Mouse (Mus musculus) heart, postnatal 0 days (tissue): ENCODE results near the gene Hipk2. TPM values are rescaled to one million over a fixed set of nuclear protein-coding genes. Genes with fewer than 3 reads are reported as not detected.

ENCODE experiments used
- ATAC-seq: fragments of 200-750 bp; cut with Nextera tagmentation; 2 replicates; pipeline ENCODE4 v1.8.0; 2017; ENCODE audit warnings: low read depth, moderate number of reproducible peaks, moderate library complexity; ENCODE audit not compliant: insufficient read depth
- DNase-seq: peaks from one replicate; pipeline ENCODE4 v3.0.0-alpha.2; 2016; ENCODE audit warnings: low spot score
- H3K27ac ChIP-seq: fragments of 300-500 bp; sonication (generic); 2 replicates; pipeline ENCODE4 v1.5.1; 2014; ENCODE audit warnings: low read depth, mild to moderate bottlenecking
- H3K27me3 ChIP-seq: fragments of 300-500 bp; sonication (generic); 2 replicates; pipeline ENCODE4 v1.6.1; 2014; ENCODE audit warnings: low read length, mixed read lengths; ENCODE audit not compliant: control insufficient read depth, insufficient read depth
- H3K36me3 ChIP-seq: fragments of 300-500 bp; sonication (generic); replicated peaks from 2 replicates; pipeline ENCODE4 v1.6.1; 2014; ENCODE audit warnings: low read length, mixed read lengths; ENCODE audit not compliant: control insufficient read depth, insufficient read depth
- H3K4me1 ChIP-seq: fragments of 300-500 bp; sonication (generic); 2 replicates; pipeline ENCODE4 v1.6.1; 2014; ENCODE audit warnings: antibody characterized with exemption; ENCODE audit not compliant: control insufficient read depth, insufficient read depth
- H3K4me2 ChIP-seq: fragments of 300-500 bp; sonication (generic); 2 replicates; pipeline ENCODE4 v1.6.1; 2014; ENCODE audit warnings: low read depth, mild to moderate bottlenecking, low read length, moderate library complexity
- H3K4me3 ChIP-seq: fragments of 300-500 bp; sonication (generic); 2 replicates; pipeline ENCODE4 v1.5.1; 2014; ENCODE audit warnings: low read depth, low read length
- H3K9ac ChIP-seq: fragments of 300-500 bp; sonication (generic); replicated peaks from 2 replicates; pipeline ENCODE4 v1.6.1; 2014; ENCODE audit warnings: low read depth, low read length, mixed read lengths
- H3K9me3 ChIP-seq: fragments of 300-500 bp; sonication (generic); replicated peaks from 2 replicates; pipeline ENCODE4 v1.6.1; 2016; ENCODE audit warnings: low read length; ENCODE audit not compliant: control insufficient read depth
- CTCF ChIP-seq: IDR thresholded peaks from 2 replicates; pipeline ENCODE4 v1.5.1; 2016; ENCODE audit warnings: antibody characterized with exemption, control low read depth, low read depth
- EP300 ChIP-seq: IDR thresholded peaks from 2 replicates; pipeline ENCODE4 v1.6.1; 2016; ENCODE audit warnings: antibody characterized with exemption, low read depth
- WGBS: fragments of 180-500 bp; shearing (Covaris S2); extraction: QIAGEN DNeasy Blood & Tissue Kit; methylation state at CpG from one replicate; pipeline ENCODE4 v1.1.7; 2014; 5-methylcytosine and 5-hydroxymethylcytosine counted together
- polyA plus RNA-seq: library from polyadenylated mRNA; unstranded; fragments of >200 nt; fragmentation: Nextera tagmentation; extraction: Ambion mirVana; gene quantifications from 2 replicates; pipeline ENCODE4 v1.2.1, GENCODE M21; 2015
- total RNA-seq: library from RNA; depleted of rRNA; stranded (reverse); fragments of >200 nt; gene quantifications from 2 replicates; pipeline ENCODE4 v1.2.3, GENCODE M21; 2014; ENCODE audit warnings: low replicate concordance

Gene Hipk2
- total and polyA plus RNA-seq, 2 experiments from 2014 or later = 9.8 to 45.0 TPM

- Histone ChIP-seq H3K27ac (no peak overlapping the region), H3K36me3 (no peaks in the 10 kb centered on the region), H3K4me2 (no peak overlapping the region), H3K4me3 (no peak overlapping the region), H3K9me3 (no peaks in the 10 kb centered on the region), H3K4me1 (no peaks in the 10 kb centered on the region), H3K9ac (no peak overlapping the region), H3K27me3 (no peaks in the 10 kb centered on the region)
- DNase-seq (no peak), ATAC-seq (no peak)
- WGBS = 81% methylated on average over 4 of the region's 4 CpGs
- TF ChIP-seq EP300 (no peak), CTCF (no peak)
These were observed 11.5 kb upstream of the Hipk2 start for GRCm38 (mm10) chr6:38887436-38887835.

- no peak overlapping the region for H3K27ac ChIP-seq
- H3K4me2 ChIP-seq = no peak overlapping the region
- H3K27me3 ChIP-seq = no peaks in the 10 kb centered on the region
- TF ChIP-seq CTCF (no peak), EP300 (no peak)
- 53% methylated on average over 1 of the region's 1 CpGs for WGBS
- no peaks in the 10 kb centered on the region for H3K4me1 ChIP-seq
- DNase-seq (no peak), ATAC-seq (no peak)
- H3K4me3 ChIP-seq = no peak overlapping the region
- H3K36me3 ChIP-seq = no peaks in the 10 kb centered on the region
- no peaks in the 10 kb centered on the region for H3K9me3 ChIP-seq
- no peak overlapping the region for H3K9ac ChIP-seq
These were observed 9.2 kb upstream of the Hipk2 start for GRCm38 (mm10) chr6:38885132-38885531.

GRCm38 (mm10) chr6:38884482-38884881, 8.5 kb upstream of the Hipk2 start:
- no peak overlapping the region for H3K4me3 ChIP-seq
- no peak for ATAC-seq
- no peak for TF ChIP-seq EP300
- TF ChIP-seq CTCF = no peak
- no peaks in the 10 kb centered on the region for H3K9me3 ChIP-seq
- no peak overlapping the region for H3K27ac ChIP-seq
- H3K27me3 ChIP-seq = no peaks in the 10 kb centered on the region
- WGBS = 64% methylated on average over 3 of the region's 3 CpGs
- no peak overlapping the region for H3K4me2 ChIP-seq
- no peaks in the 10 kb centered on the region for H3K36me3 ChIP-seq
- no peak overlapping the region for H3K9ac ChIP-seq
- no peak for DNase-seq
- H3K4me1 ChIP-seq = no peaks in the 10 kb centered on the region

- no peaks in the 10 kb centered on the region for H3K9me3 ChIP-seq
- DNase-seq = no peak
- H3K27ac ChIP-seq = no peak overlapping the region
- H3K4me3 ChIP-seq = no peak overlapping the region
- WGBS = 36% methylated on average over 6 of the region's 6 CpGs
- no peaks in the 10 kb centered on the region for H3K27me3 ChIP-seq
- no peaks in the 10 kb centered on the region for H3K4me1 ChIP-seq
- H3K36me3 ChIP-seq = no peaks in the 10 kb centered on the region
- ATAC-seq = no peak
- no peak for TF ChIP-seq CTCF
- TF ChIP-seq EP300 = no peak
- no peak overlapping the region for H3K9ac ChIP-seq
- no peak overlapping the region for H3K4me2 ChIP-seq
These were observed 6.8 kb upstream of the Hipk2 start for GRCm38 (mm10) chr6:38882728-38883171.

GRCm38 (mm10) chr6:38881975-38882374, 6.0 kb upstream of the Hipk2 start:
- H3K4me1 ChIP-seq = no peaks in the 10 kb centered on the region
- H3K4me2 ChIP-seq = no peak overlapping the region
- H3K4me3 ChIP-seq = no peak overlapping the region
- no peak for TF ChIP-seq CTCF
- TF ChIP-seq EP300 = no peak
- H3K27me3 ChIP-seq = no peaks in the 10 kb centered on the region
- ATAC-seq (no peak), DNase-seq (no peak)
- no peaks in the 10 kb centered on the region for H3K9me3 ChIP-seq
- H3K9ac ChIP-seq = no peak overlapping the region
- H3K27ac ChIP-seq = no peak overlapping the region
- WGBS = 68% methylated on average over 6 of the region's 6 CpGs
- no peaks in the 10 kb centered on the region for H3K36me3 ChIP-seq

GRCm38 (mm10) chr6:38881468-38881867, 5.5 kb upstream of the Hipk2 start:
- no peak overlapping the region for H3K27ac ChIP-seq
- WGBS = 78% methylated on average over 2 of the region's 2 CpGs
- no peaks in the 10 kb centered on the region for H3K4me1 ChIP-seq
- H3K27me3 ChIP-seq = no peaks in the 10 kb centered on the region
- TF ChIP-seq CTCF (no peak), EP300 (no peak)
- DNase-seq (no peak), ATAC-seq (no peak)
- H3K36me3 ChIP-seq = no peaks in the 10 kb centered on the region
- H3K4me2 ChIP-seq = no peak overlapping the region
- no peak overlapping the region for H3K9ac ChIP-seq
- no peaks in the 10 kb centered on the region for H3K9me3 ChIP-seq
- H3K4me3 ChIP-seq = no peak overlapping the region
